Mouse (Mus musculus): ENCODE measurements at regions not wholly inside any gene's neighbourhood (a gene's known extent, or its start where the extent isn't known, plus 50 kb on each side); places are given as distances from the start of the nearest gene placed in this dataset.
A peak's percentile ranks its signal among the peaks of the same experiment; 100 is the strongest.

DNA sequence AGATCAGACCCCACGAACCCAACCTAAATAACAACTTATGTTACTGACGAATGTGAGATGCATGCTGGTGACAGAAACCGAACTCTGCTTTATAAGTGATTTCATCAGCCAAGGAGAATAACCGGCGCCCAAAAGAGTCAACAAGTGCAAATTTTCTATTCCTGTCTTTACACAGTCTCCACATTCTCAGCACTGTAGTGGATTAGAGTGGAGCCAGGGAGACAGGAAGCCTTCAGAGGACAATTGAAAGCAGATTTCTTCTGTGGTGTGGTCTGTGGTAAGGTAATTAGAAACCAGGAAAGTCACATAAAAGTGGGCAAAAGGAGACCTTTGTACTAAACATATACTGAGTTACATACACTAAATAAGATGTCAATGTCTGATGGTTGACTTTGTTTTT is 68.0 kb upstream of the Gm34302 start:
- Histone ChIP-seq H3K27ac (ENCODE audit: insufficient read depth, low read depth, low read length) (0 out of 2 replicates have a peak overlapping the region, but pooled peaks have one; percentile 35), H3K4me3 (ENCODE audit: low read depth, low read length) (no peak overlapping the region), H3K4me1 (ENCODE audit: control insufficient read depth, insufficient read depth, insufficient read length, low read length) (no peaks in the 10 kb centered on the region), H3K36me3 (ENCODE audit: control insufficient read depth, insufficient read depth, low read length) (no peaks in the 10 kb centered on the region), H3K27me3 (ENCODE audit: control insufficient read depth, insufficient read depth, low read length) (no peaks in the 10 kb centered on the region)
- TF ChIP-seq POLR2A (IDR thresholded peaks at IDR 0.05; ENCODE audit: low read depth, low read length) (no peak), CTCF (IDR thresholded peaks at IDR 0.05; ENCODE audit: extremely low read depth, insufficient read length, insufficient replicate concordance, low read depth, low read length) (no peak)
- 72% methylated on average over 5 of the region's 5 CpGs for WGBS

DNA sequence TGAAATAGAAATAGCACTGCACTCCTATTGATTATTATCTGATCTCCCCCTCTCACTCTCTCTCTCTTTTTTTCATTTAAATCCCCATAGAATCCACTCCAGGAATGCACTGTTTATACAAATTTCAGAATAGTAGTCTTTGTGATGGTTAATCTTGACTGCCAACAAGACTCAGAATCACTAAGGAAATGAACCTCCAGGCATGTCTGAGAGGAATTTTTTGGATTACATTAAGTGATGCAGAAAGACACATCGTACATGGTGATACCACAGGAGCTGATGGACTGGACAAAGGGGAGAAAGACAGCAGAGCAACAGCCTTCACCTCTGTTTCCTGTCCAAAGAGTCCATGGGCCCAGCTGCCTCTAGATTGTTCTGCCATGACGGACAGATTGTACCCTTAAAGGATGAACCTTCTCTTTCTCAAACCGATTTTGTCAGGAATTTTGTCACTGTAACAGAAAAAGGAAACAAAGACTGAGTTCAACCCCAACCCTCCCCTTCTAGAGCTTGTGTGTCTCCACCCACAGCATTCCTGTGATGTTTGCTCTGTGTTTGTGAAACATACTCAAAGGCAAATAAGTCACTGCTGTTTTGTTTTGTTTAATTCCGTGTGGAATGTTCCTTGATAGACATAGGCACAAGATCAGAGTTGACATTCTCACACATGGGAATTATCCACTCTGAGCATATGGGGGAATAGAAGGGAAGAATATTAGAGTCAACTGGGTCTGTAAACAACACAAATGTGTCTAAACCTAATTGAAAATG is 59.1 kb upstream of the Gm34302 start:
- no peak overlapping the region for H3K27ac ChIP-seq (ENCODE audit: insufficient read depth, low read depth, low read length)
- TF ChIP-seq CTCF (IDR thresholded peaks at IDR 0.05; ENCODE audit: extremely low read depth, insufficient read length, insufficient replicate concordance, low read depth, low read length) (no peak), POLR2A (IDR thresholded peaks at IDR 0.05; ENCODE audit: low read depth, low read length) (no peak)
- WGBS = 54% methylated on average over 4 of the region's 4 CpGs

DNA sequence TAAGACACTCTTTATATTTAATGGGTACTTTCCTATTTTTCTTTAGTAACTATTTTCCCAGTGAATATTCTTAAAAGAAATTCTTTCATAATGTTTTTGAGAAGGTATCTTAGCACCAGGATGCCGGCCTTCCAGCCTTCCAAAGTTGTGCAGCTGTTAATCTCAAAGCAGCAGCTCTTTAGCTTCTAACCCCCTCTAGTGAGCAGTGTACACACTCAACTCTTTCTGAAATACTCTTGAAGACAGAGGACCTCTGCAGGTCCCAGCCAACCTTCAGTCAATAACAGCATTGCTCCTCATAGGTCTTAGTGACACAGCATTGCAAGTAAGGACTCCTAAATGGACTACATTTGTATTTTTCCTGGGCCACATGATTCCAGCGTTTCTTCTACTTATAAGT is 55.2 kb upstream of the Gm34302 start:
- WGBS = 60% methylated on average over 2 of the region's 2 CpGs
- no peak for TF ChIP-seq POLR2A (IDR thresholded peaks at IDR 0.05; ENCODE audit: low read depth, low read length)
- TF ChIP-seq CTCF (IDR thresholded peaks at IDR 0.05; ENCODE audit: extremely low read depth, insufficient read length, insufficient replicate concordance, low read depth, low read length) = no peak
- H3K36me3 ChIP-seq (ENCODE audit: control insufficient read depth, insufficient read depth, low read length) = no peaks in the 10 kb centered on the region
- no peak overlapping the region for H3K27ac ChIP-seq (ENCODE audit: insufficient read depth, low read depth, low read length)
- H3K27me3 ChIP-seq (ENCODE audit: control insufficient read depth, insufficient read depth, low read length) = no peaks in the 10 kb centered on the region
- H3K4me1 ChIP-seq (ENCODE audit: control insufficient read depth, insufficient read depth, insufficient read length, low read length) = no peaks in the 10 kb centered on the region
- H3K4me3 ChIP-seq (ENCODE audit: low read depth, low read length) = no peak overlapping the region

More for the DNA sequence above, 59.1 kb upstream of the Gm34302 start:
- Histone ChIP-seq H3K4me1 (ENCODE audit: control insufficient read depth, insufficient read depth, insufficient read length, low read length) (no peaks in the 10 kb centered on the region), H3K27me3 (ENCODE audit: control insufficient read depth, insufficient read depth, low read length) (no peaks in the 10 kb centered on the region), H3K36me3 (ENCODE audit: control insufficient read depth, insufficient read depth, low read length) (no peaks in the 10 kb centered on the region), H3K4me3 (ENCODE audit: low read depth, low read length) (no peak overlapping the region)

DNA sequence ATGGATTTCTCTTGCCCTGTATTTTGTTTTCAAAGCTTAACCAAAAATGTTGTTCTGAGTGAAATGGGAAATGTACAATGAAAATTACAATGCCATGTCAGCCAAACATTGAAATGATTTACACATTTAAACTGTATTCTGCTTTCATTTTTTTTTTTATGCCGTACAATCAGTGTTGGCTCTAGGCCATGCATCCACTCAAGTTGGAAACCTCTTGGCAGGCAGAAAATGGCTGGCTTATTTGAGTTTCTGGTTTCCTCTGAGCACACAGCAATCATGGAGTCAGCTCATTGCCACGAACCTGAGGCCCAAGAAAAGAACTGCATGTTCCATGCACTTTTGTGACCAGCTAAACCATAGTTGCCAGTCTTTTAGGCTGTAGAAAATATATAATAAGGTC is 50.5 kb upstream of the Gm34302 start:
- Histone ChIP-seq H3K4me3 (ENCODE audit: low read depth, low read length) (no peak overlapping the region), H3K27ac (ENCODE audit: insufficient read depth, low read depth, low read length) (no peak overlapping the region), H3K36me3 (ENCODE audit: control insufficient read depth, insufficient read depth, low read length) (no peaks in the 10 kb centered on the region), H3K4me1 (ENCODE audit: control insufficient read depth, insufficient read depth, insufficient read length, low read length) (no peaks in the 10 kb centered on the region), H3K27me3 (ENCODE audit: control insufficient read depth, insufficient read depth, low read length) (no peaks in the 10 kb centered on the region)
- TF ChIP-seq CTCF (IDR thresholded peaks at IDR 0.05; ENCODE audit: extremely low read depth, insufficient read length, insufficient replicate concordance, low read depth, low read length) = no peak
- no peak for TF ChIP-seq POLR2A (IDR thresholded peaks at IDR 0.05; ENCODE audit: low read depth, low read length)
- WGBS = 60% methylated on average over 2 of the region's 2 CpGs

All from small intestine, adult 2 months (tissue).